Mouse (Mus musculus) MEL-GATA-1-ER (cell line): ENCODE results near the gene Calr.
"Not testable (repeated sequence)": the region's sequence is repeated elsewhere in the genome, so short reads cannot be mapped to it uniquely, and the experiment has no call there.

Experiments
- DNase-seq: peaks from one replicate; pipeline ENCODE4 v3.0.0-alpha.2; 2012; ENCODE audit warnings: low read depth; ENCODE audit errors: extremely low read depth

Calr gene

GRCm38 (mm10) chr8:84844397-84845070 lies 2.2 kb downstream of the Calr start:
- no peak for DNase-seq

GRCm38 (mm10) chr8:84841514-84841913 lies 5.2 kb downstream of the Calr start:
- DNase-seq, result no peak

GRCm38 (mm10) chr8:84840248-84840999 lies 6.3 kb downstream of the Calr start, which contains the start of gene Rad23a:
Gene Rad23a, minus strand, starts transcription at chr8:84840665.
- peak; percentile 92 for DNase-seq

- DNase-seq, result no peak
These were observed 6.9 kb downstream of the Calr start for GRCm38 (mm10) chr8:84839875-84840247.

- DNase-seq, result no peak
These were observed 7.3 kb downstream of the Calr start for GRCm38 (mm10) chr8:84839411-84839810.

GRCm38 (mm10) chr8:84838513-84838912 lies 8.2 kb downstream of the Calr start:
- DNase-seq, result no peak

- no peak for DNase-seq
These were observed 8.7 kb downstream of the Calr start for GRCm38 (mm10) chr8:84837912-84838470.

GRCm38 (mm10) chr8:84837149-84837911 lies 9.4 kb downstream of the Calr start:
- DNase-seq, result no peak

GRCm38 (mm10) chr8:84834866-84835855 lies 11.6 kb downstream of the Calr start:
- no peak for DNase-seq

GRCm38 (mm10) chr8:84834002-84834865 lies 12.5 kb downstream of the Calr start:
- no peak for DNase-seq

GRCm38 (mm10) chr8:84832759-84833742 lies 13.7 kb downstream of the Calr start:
- DNase-seq, result no peak

GRCm38 (mm10) chr8:84832034-84832717 lies 14.6 kb downstream of the Calr start:
- DNase-seq, result no peak

- peak; percentile 73 for DNase-seq
These were observed 15.2 kb downstream of the Calr start, which contains the start of gene Gadd45gip1 for GRCm38 (mm10) chr8:84831490-84831889. Gene Gadd45gip1, plus strand, starts transcription at chr8:84831522.

- not testable (repeated sequence) for DNase-seq
These were observed 20.2 kb downstream of the Calr start for GRCm38 (mm10) chr8:84826518-84826917.

GRCm38 (mm10) chr8:84825636-84826035 lies 21.1 kb downstream of the Calr start:
- DNase-seq, result no peak

- DNase-seq, result no peak
These were observed 23.1 kb downstream of the Calr start for GRCm38 (mm10) chr8:84823653-84824052.

- no peak for DNase-seq
These were observed 24.0 kb downstream of the Calr start, which contains the start of gene Dand5 for GRCm38 (mm10) chr8:84822723-84823122. Gene Dand5, minus strand, starts transcription at chr8:84822823.

GRCm38 (mm10) chr8:84816117-84816516 lies 30.6 kb downstream of the Calr start:
- DNase-seq, result no peak
